Mouse (Mus musculus) megakaryocyte, embryonic 14.5 days (primary cell): ENCODE results near the gene Stac. TPM values are rescaled to one million over a fixed set of nuclear protein-coding genes. Genes with fewer than 3 reads are reported as not detected.

Source experiments
- H3K27me3 ChIP-seq: replicated peaks from 2 replicates; pipeline ENCODE3; 2012; ENCODE audit warnings: inconsistent platforms
- H3K36me3 ChIP-seq: replicated peaks from 2 replicates; pipeline ENCODE3; 2012; ENCODE audit warnings: low read length, inconsistent platforms, mixed read lengths
- H3K4me1 ChIP-seq: 2 replicates; pipeline ENCODE4 v1.6.1; 2012; ENCODE audit warnings: inconsistent platforms
- H3K4me3 ChIP-seq: replicated peaks from 2 replicates; pipeline ENCODE3; 2012; ENCODE audit warnings: moderate library complexity, mild to moderate bottlenecking, inconsistent platforms
- H3K9me3 ChIP-seq: 2 replicates; pipeline ENCODE4 v1.6.1; 2012; ENCODE audit warnings: inconsistent platforms
- FLI1 ChIP-seq: IDR thresholded peaks from 2 replicates; pipeline ENCODE4 v1.6.1; 2012; ENCODE audit warnings: low read length, inconsistent platforms, mixed read lengths
- GATA1 ChIP-seq: IDR thresholded peaks from 3 replicates; pipeline ENCODE4 v1.6.1; 2012; ENCODE audit warnings: mixed read lengths, low read length, inconsistent platforms, borderline replicate concordance
- polyA plus RNA-seq: library from polyadenylated mRNA; stranded (reverse); fragments of >175 nt; gene quantifications from 2 replicates; pipeline ENCODE4 v1.2.3, GENCODE M21; 2012; ENCODE audit warnings: low replicate concordance; ENCODE audit not compliant: insufficient read depth

The Stac gene
- polyA plus RNA-seq, 1 experiment: not detected

DNA sequence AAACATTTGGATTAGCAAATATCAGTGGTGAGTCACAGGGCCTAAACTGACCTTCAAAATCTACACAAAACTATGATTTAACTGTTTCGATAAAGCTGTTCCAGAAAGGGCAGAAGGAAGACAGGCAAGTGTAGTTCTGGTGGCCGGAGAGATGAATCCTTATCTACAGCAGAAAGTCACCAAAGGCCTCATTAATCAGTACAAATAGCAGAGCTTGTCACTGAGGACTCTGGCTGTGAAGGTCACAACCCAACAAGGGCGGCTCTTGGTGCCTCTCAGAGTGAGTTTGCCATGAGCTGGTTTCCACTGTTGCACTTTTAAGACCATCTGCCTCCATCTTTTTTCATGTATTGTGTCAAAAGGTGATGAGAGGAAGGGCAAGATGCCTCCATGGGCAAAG, 78.8 kb downstream of the Stac start:
- H3K36me3 ChIP-seq: no peaks in the 10 kb centered on the region
- no peaks in the 10 kb centered on the region for H3K4me1 ChIP-seq

DNA sequence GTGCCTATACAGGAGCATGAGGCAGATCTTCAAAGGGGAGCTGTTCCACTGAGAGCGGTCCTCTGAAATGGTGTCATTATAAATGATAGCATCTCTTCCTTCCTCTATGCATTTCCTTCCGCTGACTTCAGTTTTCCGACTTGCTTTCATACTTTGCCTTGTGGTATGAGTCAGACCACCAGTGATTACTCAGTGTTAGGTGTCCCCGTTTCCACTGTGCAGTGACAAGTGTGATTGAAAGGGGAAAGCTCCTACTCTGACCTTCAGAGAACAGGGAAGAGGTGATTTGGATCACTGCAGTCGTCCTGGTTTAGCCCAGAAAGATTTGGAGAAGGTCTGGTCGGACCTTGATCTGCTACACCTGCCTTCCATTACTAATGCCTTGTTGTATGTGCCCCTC, 81.4 kb downstream of the Stac start:
- H3K9me3 ChIP-seq: peaks cover 5% of the 10 kb centered on the region
- no peaks in the 10 kb centered on the region for H3K36me3 ChIP-seq
- TF ChIP-seq FLI1: no peak
- TF ChIP-seq GATA1: no peak
- H3K4me1 ChIP-seq: no peaks in the 10 kb centered on the region
- H3K4me3 ChIP-seq: no peak overlapping the region
- no peaks in the 10 kb centered on the region for H3K27me3 ChIP-seq

More for the DNA sequence above, 78.8 kb downstream of the Stac start:
- no peak overlapping the region for H3K4me3 ChIP-seq
- no peak for TF ChIP-seq GATA1
- TF ChIP-seq FLI1: no peak
- no peaks in the 10 kb centered on the region for H3K27me3 ChIP-seq
- peaks cover 9% of the 10 kb centered on the region; the same call in 1 of the 2 replicates for H3K9me3 ChIP-seq

DNA sequence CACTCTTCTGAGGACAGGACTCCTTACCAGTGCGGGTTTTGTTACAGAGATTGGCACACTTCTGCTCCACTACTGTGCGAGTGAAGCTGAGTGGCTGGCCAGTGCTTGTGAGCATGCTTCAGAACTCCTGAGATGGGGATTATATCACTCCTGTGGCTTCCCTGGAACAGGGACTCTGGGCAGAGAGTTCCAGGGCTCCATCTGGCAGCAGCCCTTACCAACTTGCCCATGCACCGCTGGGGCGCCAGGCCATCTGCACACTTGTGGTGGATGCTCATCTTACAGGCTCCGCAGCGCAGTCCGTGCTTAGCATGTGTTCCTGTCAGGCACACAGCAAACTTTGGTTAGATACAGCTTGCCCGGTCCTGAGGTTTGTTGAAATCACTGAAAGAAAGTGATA, 83.5 kb downstream of the Stac start:
- H3K4me3 ChIP-seq: no peak overlapping the region
- TF ChIP-seq GATA1 (no peak), FLI1 (no peak)
- no peaks in the 10 kb centered on the region for H3K4me1 ChIP-seq
- H3K27me3 ChIP-seq: no peaks in the 10 kb centered on the region
- H3K36me3 ChIP-seq: no peaks in the 10 kb centered on the region
- H3K9me3 ChIP-seq: peaks cover 15% of the 10 kb centered on the region

DNA sequence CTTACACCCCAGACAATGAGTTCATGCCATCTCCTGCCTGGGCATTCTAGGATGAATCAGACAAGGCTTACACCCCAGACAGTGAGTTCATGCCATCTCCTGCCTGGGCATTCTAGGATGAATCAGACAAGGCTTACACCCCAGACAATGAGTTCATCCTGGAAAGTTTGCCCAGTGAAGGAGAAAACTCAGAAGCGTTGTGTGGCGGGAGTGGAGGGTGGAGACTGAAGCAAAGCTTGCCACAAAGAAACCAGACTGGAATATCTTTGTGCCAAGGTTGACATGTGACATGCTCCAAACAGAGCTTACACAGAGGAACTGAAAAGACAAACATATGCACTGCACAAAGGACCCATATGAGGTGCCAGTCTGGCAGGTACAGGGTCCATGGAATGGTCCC, 102.6 kb downstream of the Stac start:
- Histone ChIP-seq H3K27me3 (no peaks in the 10 kb centered on the region), H3K9me3 (peaks cover 13% of the 10 kb centered on the region), H3K36me3 (no peaks in the 10 kb centered on the region), H3K4me1 (no peaks in the 10 kb centered on the region), H3K4me3 (no peak overlapping the region)
- TF ChIP-seq FLI1 (no peak), GATA1 (no peak)

DNA sequence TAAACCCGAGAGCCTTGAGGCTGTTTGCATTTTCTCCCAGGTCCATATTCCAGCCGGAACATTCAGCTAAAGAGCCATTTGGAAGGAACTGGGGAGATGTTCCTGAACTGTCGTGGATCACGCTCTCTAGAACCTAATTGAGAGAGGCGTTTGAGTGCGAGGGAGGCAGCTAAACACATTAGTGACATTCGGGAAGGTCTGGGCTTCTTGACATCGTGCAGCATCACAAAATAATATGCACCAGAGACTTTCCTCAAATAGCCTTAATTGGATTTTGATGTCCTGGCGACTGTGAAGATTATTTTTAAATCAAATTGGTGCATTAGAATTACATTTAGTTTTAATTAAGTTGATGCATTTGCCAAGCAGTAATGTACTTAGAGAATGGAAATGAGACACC, 111.4 kb downstream of the Stac start:
- Histone ChIP-seq H3K36me3 (no peaks in the 10 kb centered on the region), H3K4me1 (no peaks in the 10 kb centered on the region), H3K4me3 (no peak overlapping the region), H3K9me3 (peaks cover 12% of the 10 kb centered on the region), H3K27me3 (no peaks in the 10 kb centered on the region)
- TF ChIP-seq GATA1 (no peak), FLI1 (no peak)

DNA sequence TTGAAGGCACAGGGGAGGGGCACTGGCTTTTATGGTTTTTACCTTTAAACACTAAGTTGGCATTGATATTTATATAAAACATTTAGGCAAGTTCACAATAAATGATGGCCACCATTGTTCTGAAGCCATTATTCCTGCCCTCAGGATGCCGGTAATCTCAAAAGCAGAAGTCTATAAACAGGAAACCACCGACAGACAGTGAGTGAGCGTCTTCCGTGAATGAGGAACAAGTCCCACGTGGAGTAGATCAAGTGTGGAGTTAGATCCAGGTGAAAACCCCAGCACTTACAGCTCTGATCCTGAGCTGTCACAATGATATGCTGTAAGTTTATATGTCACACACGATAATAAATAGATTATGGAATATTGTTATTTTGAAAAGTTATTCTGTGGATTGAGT, 112.7 kb downstream of the Stac start:
- H3K4me3 ChIP-seq: no peak overlapping the region
- no peaks in the 10 kb centered on the region for H3K36me3 ChIP-seq
- TF ChIP-seq GATA1 (no peak), FLI1 (no peak)
- H3K9me3 ChIP-seq: peaks cover 13% of the 10 kb centered on the region
- no peaks in the 10 kb centered on the region for H3K4me1 ChIP-seq
- no peaks in the 10 kb centered on the region for H3K27me3 ChIP-seq

DNA sequence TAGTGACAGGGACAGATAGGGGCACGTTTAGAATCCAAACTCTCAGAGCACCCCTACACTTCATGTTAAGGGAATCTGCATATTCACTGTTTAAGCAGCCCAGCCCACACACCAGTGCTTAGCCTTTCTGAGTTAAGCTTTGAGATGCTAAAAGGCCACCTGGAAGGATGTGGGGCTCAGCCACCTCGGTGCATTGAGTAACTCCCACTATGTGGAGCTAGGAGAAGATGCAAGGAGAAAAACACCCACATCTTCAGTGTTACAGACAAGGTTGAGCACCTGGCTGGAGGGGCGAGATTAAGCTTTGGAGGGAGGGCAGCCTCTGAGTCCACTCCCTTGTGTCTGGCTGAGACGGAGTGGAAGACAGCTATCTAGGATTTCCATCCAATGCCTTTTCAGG, 114.3 kb downstream of the Stac start:
- Histone ChIP-seq H3K27me3 (no peaks in the 10 kb centered on the region), H3K9me3 (peaks cover 23% of the 10 kb centered on the region), H3K4me3 (no peak overlapping the region), H3K36me3 (no peaks in the 10 kb centered on the region), H3K4me1 (no peaks in the 10 kb centered on the region)
- TF ChIP-seq GATA1: no peak

DNA sequence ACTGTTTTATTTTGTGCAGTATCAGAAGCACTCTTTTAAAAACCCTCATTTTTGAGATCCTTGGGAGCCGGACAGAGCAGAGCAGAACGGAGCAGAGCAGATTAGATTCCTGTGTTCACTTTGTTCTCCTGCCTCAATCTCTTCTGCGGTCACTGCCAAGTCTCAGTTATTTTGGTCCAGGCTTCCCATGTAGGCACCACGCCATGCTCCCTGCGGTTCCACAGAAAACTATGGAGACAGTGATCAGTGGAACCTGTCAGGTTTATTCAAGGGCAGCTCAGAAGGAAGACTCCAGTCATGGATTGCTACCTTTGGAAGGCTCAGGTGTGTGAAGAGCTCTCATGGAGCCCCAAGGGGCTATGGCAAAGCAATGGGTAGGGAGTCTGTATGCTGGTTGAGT, 116.3 kb downstream of the Stac start:
- TF ChIP-seq FLI1 (no peak), GATA1 (no peak)
- no peaks in the 10 kb centered on the region for H3K4me1 ChIP-seq
- peaks cover 23% of the 10 kb centered on the region for H3K9me3 ChIP-seq
- no peaks in the 10 kb centered on the region for H3K27me3 ChIP-seq
- no peak overlapping the region for H3K4me3 ChIP-seq
- H3K36me3 ChIP-seq: no peaks in the 10 kb centered on the region

DNA sequence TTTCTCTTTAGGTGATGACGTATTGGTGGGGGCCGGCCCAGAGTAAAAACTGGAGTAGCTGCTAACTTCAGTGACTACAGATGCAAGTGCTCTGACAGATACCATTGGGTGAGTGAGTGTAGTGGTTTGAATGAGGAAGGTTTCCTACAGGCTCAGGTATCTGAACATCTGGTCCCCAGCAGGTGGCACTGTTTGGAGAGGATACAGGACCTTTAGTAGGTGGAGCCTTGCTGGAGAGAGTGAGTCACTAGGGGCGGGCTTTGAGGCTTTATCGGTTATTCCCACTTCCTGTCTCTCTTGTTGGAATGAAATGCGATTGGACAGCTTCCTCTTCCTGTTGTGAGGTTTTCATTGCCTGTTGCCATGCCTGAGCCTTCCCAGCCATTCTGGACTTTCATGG, 118.5 kb downstream of the Stac start:
- Histone ChIP-seq H3K36me3 (no peaks in the 10 kb centered on the region), H3K9me3 (peaks cover 27% of the 10 kb centered on the region)

DNA sequence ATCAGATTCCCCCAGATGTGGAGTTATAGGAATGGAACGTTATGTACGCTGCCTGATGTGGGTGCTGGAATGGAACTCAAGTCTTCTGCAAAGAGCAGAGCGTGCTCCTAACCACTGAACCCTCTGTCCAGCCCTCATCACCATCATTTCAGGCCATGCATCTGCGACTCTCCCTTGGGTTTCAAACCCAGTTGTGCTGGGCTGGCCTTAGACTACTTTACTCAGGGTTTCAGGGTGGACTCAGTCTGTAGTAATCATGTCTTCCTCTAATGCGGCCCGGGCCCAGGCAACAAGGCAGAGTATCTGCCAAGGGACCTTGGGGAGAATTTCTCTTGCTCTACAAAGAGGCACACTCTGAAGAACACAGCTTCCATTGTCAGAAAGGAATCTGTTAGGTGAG, 126.0 kb downstream of the Stac start:
- H3K36me3 ChIP-seq: no peaks in the 10 kb centered on the region
- peaks cover 25% of the 10 kb centered on the region for H3K9me3 ChIP-seq
- TF ChIP-seq FLI1: no peak
- no peak for TF ChIP-seq GATA1
- peaks cover 1% of the 10 kb centered on the region for H3K27me3 ChIP-seq
- H3K4me1 ChIP-seq: no peaks in the 10 kb centered on the region; the same call in 1 of the 2 replicates
- no peak overlapping the region for H3K4me3 ChIP-seq

More for the DNA sequence above, 118.5 kb downstream of the Stac start:
- H3K27me3 ChIP-seq: no peaks in the 10 kb centered on the region
- TF ChIP-seq FLI1 (no peak), GATA1 (no peak)
- H3K4me3 ChIP-seq: no peak overlapping the region
- H3K4me1 ChIP-seq: no peaks in the 10 kb centered on the region

DNA sequence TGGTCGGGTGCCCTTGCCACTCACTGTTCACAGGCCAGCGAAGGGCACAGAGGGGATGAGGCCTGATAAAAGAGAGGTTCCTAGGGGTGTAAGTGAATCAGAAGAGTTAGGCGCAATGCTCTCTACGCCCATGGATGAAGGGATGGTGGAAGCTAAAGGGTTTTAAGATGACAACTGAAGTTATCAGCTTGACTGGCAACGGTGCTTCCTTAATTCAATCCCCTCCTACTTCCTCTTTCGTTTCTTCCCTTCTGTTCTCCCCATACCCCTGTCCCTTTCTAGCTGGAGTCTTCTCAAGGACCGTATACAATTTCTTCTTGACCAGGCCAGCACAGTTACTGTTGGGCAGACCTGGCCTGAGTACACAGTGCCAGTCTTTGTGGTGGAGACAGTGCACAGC, 126.9 kb downstream of the Stac start:
- Histone ChIP-seq H3K4me3 (no peak overlapping the region), H3K9me3 (peaks cover 21% of the 10 kb centered on the region), H3K36me3 (no peaks in the 10 kb centered on the region), H3K4me1 (no peaks in the 10 kb centered on the region; the same call in 1 of the 2 replicates), H3K27me3 (peaks cover 1% of the 10 kb centered on the region)
- TF ChIP-seq FLI1 (no peak), GATA1 (no peak)
